Mouse (Mus musculus) lung, postnatal 14 days (tissue): ENCODE measurements around the gene Msmp.
"Not testable (repeated sequence)": the region's sequence is repeated elsewhere in the genome, so short reads cannot be mapped to it uniquely, and the experiment has no call there.

Source experiments
- DNase-seq: peaks from one replicate; pipeline ENCODE4 v3.0.0; 2021

The Msmp gene

GRCm38 (mm10) chr4:43560976-43561375 lies 23.3 kb downstream of the Msmp start:
- no peak for DNase-seq

DNA sequence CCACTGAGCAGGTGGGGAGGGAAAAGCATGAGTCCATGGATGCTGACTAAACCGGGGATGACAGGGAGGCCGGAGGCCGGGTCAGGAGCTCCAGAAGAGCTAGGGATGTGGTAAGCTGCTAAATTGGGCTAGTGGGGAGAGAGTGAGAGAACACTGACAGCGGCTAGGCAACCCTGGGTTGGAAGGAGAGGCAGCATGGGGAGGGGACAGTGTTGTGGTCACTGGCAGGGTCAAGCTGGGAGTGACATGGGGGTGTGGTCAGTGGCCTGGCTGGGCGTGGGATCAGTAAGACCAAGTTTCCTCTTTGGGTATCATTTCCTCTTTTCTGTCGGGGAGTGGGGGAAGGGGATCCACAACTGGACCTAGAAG lies 24.1 kb downstream of the Msmp start:
- DNase-seq, result peak; percentile 67

DNA sequence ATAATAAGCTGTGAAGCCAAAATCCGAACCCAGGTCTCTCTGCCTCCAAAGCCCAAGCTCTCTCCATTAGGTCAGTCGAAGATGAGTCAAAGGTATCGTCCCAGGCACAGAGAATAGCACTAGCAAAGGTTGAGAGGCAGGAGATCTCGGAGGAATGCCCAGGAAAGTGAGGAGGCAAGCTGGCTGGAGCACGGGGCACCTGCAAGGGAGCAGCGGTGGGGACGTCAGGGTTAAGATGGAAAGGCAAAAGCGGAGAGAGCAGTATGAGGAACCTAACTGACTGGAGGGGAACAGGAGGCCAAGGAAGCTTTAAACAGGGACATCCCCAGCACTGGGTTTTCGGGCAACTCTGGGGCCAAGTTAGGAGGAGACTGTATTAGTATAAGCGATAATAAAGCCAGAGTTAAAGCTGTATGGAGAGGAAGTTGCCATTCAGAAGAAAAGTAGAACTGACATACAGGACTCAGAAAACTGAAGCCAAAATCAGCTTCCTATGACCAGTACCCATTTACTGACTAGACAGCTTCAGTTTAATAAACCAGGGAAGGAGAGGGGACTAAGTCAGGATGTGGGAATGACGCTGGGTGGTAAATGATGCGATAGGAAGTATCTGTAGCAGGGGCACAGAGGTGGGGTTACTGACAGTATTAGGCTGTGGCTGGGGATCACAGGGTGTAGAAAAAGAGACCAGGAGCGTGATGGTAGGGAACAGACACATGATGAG lies 24.6 kb downstream of the Msmp start:
- no peak for DNase-seq

GRCm38 (mm10) chr4:43558631-43559356 lies 25.5 kb downstream of the Msmp start:
- DNase-seq, result peak; percentile 82

GRCm38 (mm10) chr4:43558028-43558630 lies 26.2 kb downstream of the Msmp start:
- peak; percentile 56 for DNase-seq

- DNase-seq, result no peak
Observed at GRCm38 (mm10) chr4:43555926-43556325, 28.4 kb downstream of the Msmp start.

DNA sequence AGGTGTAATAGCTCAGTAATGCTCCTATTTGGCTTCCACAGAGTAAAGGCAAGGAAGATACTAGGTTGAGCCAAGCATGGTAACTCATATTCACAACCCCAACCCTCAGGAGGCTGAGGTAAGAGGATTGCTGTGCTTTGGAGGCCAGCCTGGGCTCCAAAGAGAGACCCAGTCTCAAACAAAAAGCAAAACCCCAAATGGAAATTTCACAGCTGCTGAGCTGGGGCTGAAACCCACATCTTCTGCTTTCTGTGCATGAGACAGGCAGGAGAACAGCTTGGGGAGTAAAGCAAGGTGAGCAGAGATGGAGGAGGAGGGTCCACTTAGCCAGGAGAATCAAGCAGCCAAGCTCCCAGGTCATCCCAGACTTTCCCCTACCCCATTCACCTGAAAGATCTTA lies 30.4 kb downstream of the Msmp start:
- DNase-seq, result no peak

DNA sequence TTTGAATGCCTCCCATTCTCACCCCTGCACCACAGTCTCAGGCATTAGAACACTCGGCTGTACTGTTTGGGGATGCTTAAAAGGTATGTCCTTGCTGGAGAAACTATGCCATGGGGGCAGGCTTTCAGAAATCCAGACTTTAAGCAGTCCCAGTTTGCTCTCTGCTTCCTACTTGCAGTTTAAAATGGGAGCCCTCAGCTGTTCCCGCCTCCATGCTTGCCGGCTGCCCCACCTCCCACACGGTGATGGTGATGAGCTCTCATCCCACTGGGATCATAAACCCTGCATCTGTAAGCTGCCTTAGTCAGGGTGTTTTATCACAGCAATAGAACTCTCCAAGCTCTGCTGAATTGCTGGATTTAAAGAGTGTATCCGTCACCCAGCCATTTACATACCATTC lies 31.9 kb downstream of the Msmp start:
- no peak for DNase-seq

DNA sequence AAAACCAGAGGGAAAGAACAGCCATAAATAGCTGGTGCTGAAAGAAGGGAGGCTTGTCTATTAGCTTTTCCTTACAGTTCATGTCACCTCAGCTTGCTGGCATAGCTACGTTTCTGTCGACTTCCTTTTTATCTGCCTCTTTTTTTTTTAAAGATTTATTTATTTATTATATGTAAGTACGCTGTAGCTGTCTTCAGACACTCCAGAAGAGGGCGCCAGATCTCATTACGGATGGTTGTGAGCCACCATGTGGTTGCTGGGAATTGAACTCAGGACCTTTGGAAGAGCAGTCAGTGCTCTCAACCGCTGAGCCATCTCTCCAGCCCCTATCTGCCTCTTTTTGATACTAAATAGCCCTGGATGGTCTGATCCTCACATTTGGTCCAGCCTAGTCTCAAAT lies 32.4 kb downstream of the Msmp start:
- not testable (repeated sequence) for DNase-seq

DNA sequence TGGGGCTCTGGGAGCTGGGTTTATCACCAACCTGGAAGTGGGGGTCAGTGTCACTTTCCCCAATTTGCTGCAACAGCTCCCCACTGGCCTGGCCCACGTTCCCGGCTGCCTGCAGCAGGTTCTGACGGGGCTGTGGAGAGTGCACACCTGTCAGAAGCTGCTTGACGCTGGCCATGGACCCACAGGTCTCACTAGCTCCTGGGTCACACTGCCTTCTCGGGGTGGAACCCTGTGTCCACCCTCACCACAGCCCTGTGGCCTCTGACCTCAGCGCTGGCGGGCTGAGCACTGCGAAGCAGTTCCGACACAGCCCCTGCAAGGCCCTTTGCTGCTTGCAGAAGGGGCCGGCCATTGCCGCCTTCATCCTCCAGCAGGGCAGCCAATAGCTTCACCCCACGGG lies 35.2 kb downstream of the Msmp start:
- no peak for DNase-seq

DNA sequence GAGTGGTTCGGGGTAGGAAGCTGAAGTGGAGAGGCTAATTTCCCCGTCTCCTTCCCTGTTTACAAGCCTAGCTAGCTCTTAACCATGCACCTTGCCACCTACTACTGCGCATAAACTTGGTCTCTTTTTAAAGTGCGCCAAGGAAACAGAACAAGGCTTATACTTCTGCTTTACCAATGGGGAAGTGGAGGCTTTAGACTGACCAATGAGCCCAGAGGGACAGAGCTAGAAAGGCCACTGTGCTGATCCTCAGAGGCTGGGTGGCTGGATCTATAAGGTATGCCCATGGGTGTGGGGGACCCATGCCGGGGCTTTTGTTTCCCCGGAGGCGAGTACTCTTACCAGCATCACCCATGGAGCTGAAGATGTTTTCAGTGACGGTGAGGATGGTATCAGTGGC lies 37.1 kb downstream of the Msmp start:
- no peak for DNase-seq

GRCm38 (mm10) chr4:43546375-43547047 lies 37.8 kb downstream of the Msmp start:
- no peak for DNase-seq

DNA sequence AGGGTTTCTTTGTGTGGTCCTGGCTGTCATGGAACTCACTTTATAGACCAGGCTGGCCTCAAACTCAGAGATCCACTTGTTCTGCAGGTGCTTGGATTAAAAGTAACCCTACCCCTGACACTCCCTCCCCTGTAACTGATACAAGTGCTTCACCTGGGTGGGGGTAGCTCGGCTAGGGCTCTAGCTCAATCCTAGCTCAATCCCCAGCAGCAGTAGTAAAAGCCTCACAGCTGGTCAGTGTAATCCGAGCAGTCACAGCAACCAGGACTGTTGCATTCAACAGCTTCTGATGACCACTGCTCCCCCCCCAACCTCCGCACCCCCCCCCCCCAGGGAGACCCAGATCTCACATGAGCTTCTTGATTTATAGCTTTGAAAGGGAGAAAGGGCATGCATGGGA lies 42.2 kb downstream of the Msmp start:
- no peak for DNase-seq

GRCm38 (mm10) chr4:43536031-43536430 lies 48.3 kb downstream of the Msmp start:
- DNase-seq, result no peak

DNA sequence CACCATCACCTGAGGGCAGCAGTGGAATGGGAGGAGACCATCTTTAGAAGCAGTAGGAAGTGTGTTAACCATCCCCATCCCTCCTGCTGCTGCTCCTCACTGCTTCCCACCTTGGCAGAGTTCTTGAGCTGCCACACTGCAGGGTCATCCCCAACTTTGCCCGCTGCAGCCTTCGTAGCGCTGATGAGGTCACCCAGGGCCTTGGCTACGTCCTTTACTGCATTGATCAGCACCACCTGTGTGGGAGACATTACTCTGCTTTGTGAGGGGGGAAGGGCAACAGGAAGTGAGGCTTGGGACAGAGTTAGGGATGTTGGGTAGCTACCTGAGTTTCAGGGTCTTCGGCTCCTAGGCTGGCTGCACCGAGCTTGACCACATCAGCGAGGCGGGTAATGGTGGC lies 48.7 kb downstream of the Msmp start:
- no peak for DNase-seq

DNA sequence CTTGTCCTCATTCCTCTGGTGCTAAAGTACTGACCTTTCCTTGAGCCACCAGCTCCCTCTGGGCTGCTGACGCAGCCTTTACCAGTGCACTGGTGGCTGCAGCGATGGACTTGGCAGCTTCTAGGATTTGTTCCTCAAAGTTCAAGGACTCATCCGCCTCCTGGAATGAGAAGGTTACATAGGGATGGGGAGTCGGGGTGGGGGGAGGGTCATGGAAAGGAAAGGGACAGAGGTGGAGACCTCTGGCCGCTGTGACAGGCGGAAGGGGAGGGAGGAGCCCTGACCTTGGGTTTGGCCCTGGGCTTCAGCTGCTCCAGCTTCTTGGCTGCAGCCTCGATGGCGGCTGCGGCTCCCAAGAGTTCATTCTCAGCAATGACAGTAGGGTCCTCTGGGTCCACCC lies 51.0 kb downstream of the Msmp start:
- DNase-seq, result no peak
